Mouse (Mus musculus) gastrocnemius, adult 2 months (tissue): Measurements from ENCODE around the gene Gm14296. TPM values are rescaled to one million over a fixed set of nuclear protein-coding genes. Genes with fewer than 3 reads are reported as not detected.
"Not testable (repeated sequence)": the region's sequence is repeated elsewhere in the genome, so short reads cannot be mapped to it uniquely, and the experiment has no call there.

Experiments
- DNase-seq: peaks from one replicate; pipeline ENCODE4 v3.0.0; 2022
- H3K27ac ChIP-seq: fragments of 200-600 bp; 2 replicates; pipeline ENCODE4 v1.8.1; 2022; ENCODE audit warnings: mild to moderate bottlenecking
- H3K4me3 ChIP-seq: fragments of 200-600 bp; 2 replicates; pipeline ENCODE4 v1.8.1; 2022; ENCODE audit warnings: mild to moderate bottlenecking, moderate library complexity
- intact Hi-C: fragments of 180-260 bp; cut with DNase I; formaldehyde crosslinking; loops from one replicate; pipeline ENCODE4 v1.15.1; 2025
- long read RNA-seq, 2 experiments: library from polyadenylated mRNA; stranded (forward); transcript quantifications; one replicate each; pipeline ENCODE4 v2.0.0; 2021
- total RNA-seq, 2 experiments: library from RNA; stranded (reverse); gene quantifications; 2 replicates each; pipeline ENCODE4 v1.2.3; 2021

Gene Gm14296
- total RNA-seq = 1 to 10 TPM; 3.5 to 3.6 TPM
- long read RNA-seq, experiment 1, partial matches to known transcripts = 1 of 2 reads
- long read RNA-seq, experiment 1, other reads (novel, unspliced or antisense) = 1 of 2 reads
- long read RNA-seq, experiment 2, partial matches to known transcripts = 0 of 2 reads
- long read RNA-seq, experiment 2, other reads (novel, unspliced or antisense) = 0 of 2 reads

GRCm38 (mm10) chr2:176927709-176928108, at the start of gene Gm14296:
TSS of gene Gm14296 (minus strand) at chr2:176927809.
- H3K4me3 ChIP-seq, H3K27ac ChIP-seq, DNase-seq, intact Hi-C loops: not testable (repeated sequence)

GRCm38 (mm10) chr2:176905464-176905863, 22.1 kb downstream of the Gm14296 start:
- intact Hi-C loops, H3K27ac ChIP-seq, DNase-seq, H3K4me3 ChIP-seq: not testable (repeated sequence)

Other genes with a start within 250 kb of the Gm14296 start
- 1 to 10 TPM; 8.6 to 9.3 TPM for gene Gm14305, start 219.5 kb downstream of the Gm14296 start, total RNA-seq
- 10 to 100 TPM in 1 of 2 experiments, 1 to 10 TPM in 1; 8.6 to 13.4 TPM for gene Gm14295, start 129.2 kb downstream of the Gm14296 start, total RNA-seq
- gene Gm14408, start 96.7 kb downstream of the Gm14296 start, total RNA-seq = not detected
- 10 to 100 TPM; 25.5 to 33.5 TPM for gene Gm14419, start 73.1 kb upstream of the Gm14296 start, total RNA-seq
- 1 to 10 TPM in 1 of 2 experiments, under 1 TPM in 1; 0.89 to 1.8 TPM for gene Gm14401, start 146.5 kb upstream of the Gm14296 start, total RNA-seq